Mouse (Mus musculus) neural tube, embryonic 13.5 days (tissue): ENCODE measurements around the gene Pde7b. TPM values are rescaled to one million over a fixed set of nuclear protein-coding genes. Genes with fewer than 3 reads are reported as not detected.
"Not testable (repeated sequence)": the region's sequence is repeated elsewhere in the genome, so short reads cannot be mapped to it uniquely, and the experiment has no call there.

Experiments
- ATAC-seq: fragments of 200-750 bp; cut with Nextera tagmentation; 2 replicates; pipeline ENCODE4 v1.8.0; 2017; ENCODE audit warnings: low read depth, mild to moderate bottlenecking, moderate TSS enrichment, moderate library complexity
- H3K27ac ChIP-seq: fragments of 300-500 bp; sonication (generic); replicated peaks from 2 replicates; pipeline ENCODE4 v1.5.1; 2015; ENCODE audit warnings: moderate library complexity, mild to moderate bottlenecking, inconsistent platforms
- H3K27me3 ChIP-seq: fragments of 300-500 bp; sonication (generic); 2 replicates; pipeline ENCODE4 v1.6.1; 2015; ENCODE audit warnings: mild to moderate bottlenecking, inconsistent platforms
- H3K36me3 ChIP-seq: fragments of 300-500 bp; sonication (generic); 2 replicates; pipeline ENCODE4 v1.6.1; 2015; ENCODE audit warnings: mild to moderate bottlenecking, inconsistent platforms
- H3K4me1 ChIP-seq: fragments of 300-500 bp; sonication (generic); replicated peaks from 2 replicates; pipeline ENCODE4 v1.6.1; 2015; ENCODE audit warnings: inconsistent platforms
- H3K4me2 ChIP-seq: fragments of 300-500 bp; sonication (generic); 2 replicates; pipeline ENCODE4 v1.6.1; 2015; ENCODE audit warnings: inconsistent platforms, mild to moderate bottlenecking, moderate library complexity
- H3K4me3 ChIP-seq: fragments of 300-500 bp; sonication (generic); 2 replicates; pipeline ENCODE4 v1.5.1; 2015; ENCODE audit warnings: mild to moderate bottlenecking, inconsistent platforms
- H3K9ac ChIP-seq: fragments of 300-500 bp; sonication (generic); 2 replicates; pipeline ENCODE4 v1.6.1; 2015; ENCODE audit warnings: moderate library complexity, mild to moderate bottlenecking, inconsistent platforms
- H3K9me3 ChIP-seq: fragments of 300-500 bp; sonication (generic); 2 replicates; pipeline ENCODE4 v1.6.1; 2016; ENCODE audit warnings: inconsistent platforms
- WGBS: fragments of 180-500 bp; shearing (Covaris S2); methylation state at CpG from one replicate; pipeline ENCODE4 v1.1.7; 2015; 5-methylcytosine and 5-hydroxymethylcytosine counted together
- polyA plus RNA-seq: library from polyadenylated mRNA; unstranded; fragments of >200 nt; fragmentation: Nextera tagmentation; extraction: Ambion mirVana; gene quantifications from 2 replicates; pipeline ENCODE4 v1.2.1, GENCODE M21; 2015

Gene Pde7b
- polyA plus RNA-seq, 1 experiment from 2014 or later, result 2.0 TPM

DNA sequence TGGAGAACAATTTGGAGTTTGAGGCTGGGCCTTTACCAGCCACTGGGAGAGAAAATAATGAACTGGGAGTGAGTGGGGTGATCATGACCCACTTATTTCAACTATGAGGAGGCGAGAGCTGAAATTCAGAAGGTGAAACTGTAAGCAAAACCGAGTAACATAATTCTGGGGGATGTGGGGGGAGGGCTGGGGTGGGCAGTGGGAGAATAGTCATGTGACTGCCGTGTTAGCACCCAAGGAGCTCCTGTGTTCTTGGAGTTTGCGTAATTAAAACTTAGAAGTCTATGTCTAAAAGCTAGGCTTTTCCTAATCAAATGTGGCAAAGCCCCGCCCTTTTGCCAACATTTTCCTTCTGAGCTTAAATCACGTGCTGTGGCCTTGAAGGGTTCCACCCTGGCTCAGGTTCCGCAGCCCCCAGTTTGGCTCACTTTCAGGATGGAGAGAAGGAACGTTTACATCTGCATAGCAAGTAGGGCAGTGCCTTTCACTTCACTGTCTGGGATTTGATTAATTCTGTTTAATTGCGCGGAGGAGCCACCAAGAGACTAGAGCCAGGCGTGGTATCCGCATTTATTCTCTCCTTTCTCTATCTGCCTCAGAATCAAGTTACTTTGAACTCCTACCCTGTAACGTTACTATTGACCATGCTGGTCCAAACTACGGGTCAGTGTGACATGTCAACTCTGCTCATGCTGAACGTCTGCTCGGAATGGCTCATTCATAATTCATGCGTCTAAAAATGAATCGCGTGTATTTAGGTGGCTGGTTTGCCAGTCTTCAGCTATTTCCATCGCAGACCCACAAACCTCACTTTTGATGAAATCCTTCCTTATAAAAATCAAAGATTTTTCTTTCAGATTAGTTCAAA lies 196.1 kb downstream of the Pde7b start:
- Histone ChIP-seq H3K4me1 (peaks cover 23% of the 10 kb centered on the region), H3K9ac (no peak overlapping the region), H3K36me3 (no peaks in the 10 kb centered on the region), H3K27me3 (no peaks in the 10 kb centered on the region), H3K4me2 (peak overlapping the region; percentile 31), H3K4me3 (no peak overlapping the region), H3K27ac (no peak overlapping the region; the same call in 1 of the 2 replicates), H3K9me3 (no peaks in the 10 kb centered on the region)
- peak; percentile 92 for ATAC-seq
- 52% methylated on average over 20 of the region's 20 CpGs for WGBS

DNA sequence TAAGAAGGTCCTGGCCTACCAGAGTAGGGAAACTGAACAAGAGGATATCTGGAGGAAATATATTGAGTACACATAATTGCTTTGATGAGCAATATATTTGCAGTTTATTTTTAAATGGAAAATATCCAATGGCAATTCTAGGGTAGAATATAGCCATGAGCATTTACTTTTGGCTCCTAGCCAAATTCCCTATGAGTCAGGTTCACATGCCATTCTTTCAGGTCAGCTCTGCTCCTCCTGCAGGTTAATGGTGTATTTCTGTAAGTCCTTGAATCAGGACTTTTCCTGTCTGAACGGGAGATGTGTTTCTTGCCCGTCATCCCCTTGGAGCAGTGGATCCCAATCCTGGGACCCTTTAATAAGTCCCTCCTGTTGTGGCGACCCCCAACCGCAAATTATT lies 197.1 kb downstream of the Pde7b start:
- Histone ChIP-seq H3K4me3 (no peak overlapping the region), H3K4me2 (no peak overlapping the region), H3K9ac (no peak overlapping the region), H3K27ac (no peak overlapping the region), H3K27me3 (no peaks in the 10 kb centered on the region), H3K36me3 (no peaks in the 10 kb centered on the region), H3K4me1 (peaks cover 23% of the 10 kb centered on the region), H3K9me3 (no peaks in the 10 kb centered on the region)
- 89% methylated on average over 4 of the region's 4 CpGs for WGBS
- no peak for ATAC-seq

DNA sequence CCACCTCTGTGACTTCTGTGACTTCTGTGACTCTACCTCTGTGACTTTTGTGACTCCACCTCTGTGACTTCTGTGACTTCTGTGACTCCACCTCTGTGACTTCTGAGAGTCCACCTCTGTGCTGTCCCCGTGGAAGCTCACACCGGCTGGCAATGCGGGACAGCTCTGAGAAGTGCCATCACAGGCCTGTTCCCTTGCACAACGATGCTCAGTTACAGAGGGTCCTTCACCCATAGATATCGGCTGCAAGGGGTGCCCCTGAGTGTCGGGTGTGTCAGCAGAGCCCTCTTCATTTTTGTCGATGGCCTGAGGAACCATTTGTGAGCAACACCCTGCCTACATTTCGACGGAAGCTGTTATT lies 206.4 kb downstream of the Pde7b start:
- 92% methylated on average over 9 of the region's 9 CpGs for WGBS
- Histone ChIP-seq H3K4me3 (no peak overlapping the region), H3K4me2 (no peak overlapping the region), H3K9me3 (no peaks in the 10 kb centered on the region), H3K36me3 (no peaks in the 10 kb centered on the region), H3K27me3 (no peaks in the 10 kb centered on the region), H3K27ac (no peak overlapping the region), H3K4me1 (no peaks in the 10 kb centered on the region), H3K9ac (no peak overlapping the region)
- no peak for ATAC-seq

DNA sequence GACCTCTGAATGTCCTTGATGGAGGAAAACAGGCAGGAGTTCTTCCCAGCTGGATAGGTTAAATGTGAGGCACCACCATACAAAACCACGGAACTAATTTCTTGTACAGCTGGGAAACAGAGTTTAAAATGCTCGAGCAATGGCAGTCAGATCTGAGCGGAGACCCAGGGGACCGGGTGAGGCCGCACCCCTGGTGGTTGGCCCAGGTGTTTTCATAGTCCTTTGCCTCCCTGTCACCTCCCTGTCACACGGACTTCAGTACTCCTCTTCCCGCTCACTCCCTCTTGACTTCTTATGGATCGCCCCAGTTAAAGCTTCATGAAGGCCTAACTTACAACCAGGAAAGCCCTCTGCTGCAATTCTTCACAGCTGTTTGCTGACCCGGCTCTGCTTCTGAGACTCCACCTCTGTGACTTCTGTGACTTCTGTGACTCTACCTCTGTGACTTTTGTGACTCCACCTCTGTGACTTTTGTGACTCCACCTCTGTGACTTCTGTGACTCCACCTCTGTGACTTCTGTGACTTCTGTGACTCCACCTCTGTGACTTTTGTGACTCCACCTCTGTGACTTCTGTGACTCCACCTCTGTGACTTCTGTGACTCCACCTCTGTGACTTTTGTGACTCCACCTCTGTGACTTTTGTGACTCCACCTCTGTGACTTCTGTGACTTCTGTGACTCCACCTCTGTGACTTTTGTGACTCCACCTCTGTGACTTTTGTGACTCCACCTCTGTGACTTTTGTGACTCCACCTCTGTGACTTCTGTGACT lies 206.9 kb downstream of the Pde7b start:
- not testable (repeated sequence) for H3K27me3 ChIP-seq, H3K4me2 ChIP-seq, H3K9me3 ChIP-seq, H3K36me3 ChIP-seq, H3K27ac ChIP-seq, ATAC-seq, H3K4me1 ChIP-seq, H3K4me3 ChIP-seq, H3K9ac ChIP-seq
- 69% methylated on average over 9 of the region's 9 CpGs for WGBS

DNA sequence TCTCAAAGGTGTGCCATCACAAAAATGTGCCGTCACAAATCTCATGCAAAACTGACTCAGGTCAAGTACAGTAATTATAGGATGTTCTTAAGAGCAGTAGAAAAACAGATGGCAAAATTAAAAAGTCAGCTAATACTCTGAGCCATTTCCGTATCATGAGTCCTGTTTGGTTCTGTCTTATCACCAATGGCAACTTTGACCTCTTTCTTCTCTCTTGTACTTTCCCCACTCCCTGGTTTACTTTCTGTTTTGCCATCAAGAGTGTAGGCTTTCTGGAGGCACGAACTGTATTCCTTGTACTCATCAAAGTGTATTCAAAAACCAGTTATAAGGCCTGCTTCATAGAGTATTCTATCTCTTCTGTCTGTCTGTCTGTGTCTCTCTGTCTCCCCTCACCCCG lies 211.0 kb downstream of the Pde7b start:
- WGBS, result 85% methylated on average over 4 of the region's 4 CpGs
- Histone ChIP-seq H3K9me3 (no peaks in the 10 kb centered on the region), H3K9ac (no peak overlapping the region), H3K36me3 (no peaks in the 10 kb centered on the region), H3K27ac (no peak overlapping the region), H3K27me3 (no peaks in the 10 kb centered on the region), H3K4me1 (no peaks in the 10 kb centered on the region), H3K4me2 (no peak overlapping the region), H3K4me3 (no peak overlapping the region)
- ATAC-seq, result no peak

DNA sequence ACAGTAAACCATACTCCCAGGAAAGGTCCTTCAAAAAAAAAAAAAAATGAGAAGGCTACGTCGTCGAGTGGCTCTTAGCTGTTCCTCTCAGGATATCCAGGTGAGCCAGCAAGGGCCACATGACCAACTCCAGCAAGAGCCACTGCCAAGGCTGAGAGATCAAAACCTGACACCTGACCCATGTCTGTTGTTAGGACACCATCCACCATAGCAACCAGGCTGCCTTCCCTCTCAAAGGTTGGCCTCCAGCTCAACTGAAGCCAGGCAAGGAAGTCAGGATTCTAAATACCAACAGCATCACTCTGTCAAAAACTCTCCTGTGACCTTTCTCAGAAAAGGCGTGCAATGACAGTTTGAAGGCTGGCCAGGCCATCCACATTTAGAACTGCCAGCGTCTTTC lies 211.4 kb downstream of the Pde7b start:
- Histone ChIP-seq H3K9ac (no peak overlapping the region), H3K27me3 (no peaks in the 10 kb centered on the region), H3K4me3 (no peak overlapping the region), H3K9me3 (no peaks in the 10 kb centered on the region), H3K36me3 (no peaks in the 10 kb centered on the region), H3K4me2 (no peak overlapping the region), H3K4me1 (no peaks in the 10 kb centered on the region), H3K27ac (no peak overlapping the region)
- ATAC-seq, result no peak
- 95% methylated on average over 5 of the region's 5 CpGs for WGBS

DNA sequence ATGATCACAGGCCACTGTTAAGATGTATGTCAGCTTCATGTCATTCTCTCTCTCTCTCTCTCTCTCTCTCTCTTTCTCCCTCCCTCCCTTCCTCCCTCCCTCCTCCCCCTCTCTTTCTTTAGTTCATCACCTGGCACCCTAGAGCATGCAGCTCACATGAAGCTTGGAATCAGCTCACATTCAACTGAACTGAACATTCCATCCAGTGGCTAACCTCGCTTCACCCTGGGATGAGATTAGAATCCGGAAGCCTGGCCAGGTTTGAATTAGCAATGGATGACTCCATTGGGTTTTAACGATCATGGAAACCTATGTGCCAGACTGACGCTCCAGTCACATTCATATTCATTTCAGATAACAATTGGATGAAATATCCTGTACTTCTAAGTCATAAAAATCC lies 215.1 kb downstream of the Pde7b start:
- no peak overlapping the region for H3K9ac ChIP-seq
- H3K4me3 ChIP-seq, result no peak overlapping the region
- no peaks in the 10 kb centered on the region for H3K36me3 ChIP-seq
- H3K27ac ChIP-seq, result no peak overlapping the region
- 86% methylated on average over 4 of the region's 4 CpGs for WGBS
- no peaks in the 10 kb centered on the region for H3K4me1 ChIP-seq
- no peaks in the 10 kb centered on the region for H3K27me3 ChIP-seq
- H3K4me2 ChIP-seq, result no peak overlapping the region
- H3K9me3 ChIP-seq, result no peaks in the 10 kb centered on the region
- no peak for ATAC-seq

DNA sequence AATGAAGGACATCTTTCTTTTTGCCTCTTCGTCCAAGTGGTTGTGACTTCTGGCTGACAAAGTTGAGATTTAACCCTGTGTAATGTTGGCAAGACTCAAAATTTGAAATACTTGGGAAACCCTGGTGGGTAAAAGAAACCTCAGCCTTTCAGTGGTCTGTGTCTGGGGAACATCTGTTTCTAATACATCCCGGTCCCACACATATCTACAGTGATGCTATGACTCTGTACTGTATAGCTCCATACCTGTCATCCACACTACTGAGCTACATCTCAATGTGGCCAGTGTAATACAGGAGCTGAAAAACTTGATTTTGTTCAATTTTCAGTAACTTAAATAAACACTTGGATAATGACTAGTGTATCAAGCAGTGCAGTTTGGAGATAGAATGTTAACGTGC lies 216.4 kb downstream of the Pde7b start:
- Histone ChIP-seq H3K4me1 (no peaks in the 10 kb centered on the region), H3K27ac (no peak overlapping the region), H3K27me3 (no peaks in the 10 kb centered on the region), H3K4me2 (no peak overlapping the region), H3K9me3 (no peaks in the 10 kb centered on the region), H3K9ac (no peak overlapping the region), H3K36me3 (no peaks in the 10 kb centered on the region), H3K4me3 (no peak overlapping the region)
- 85% methylated on average over 3 of the region's 3 CpGs for WGBS
- no peak for ATAC-seq

DNA sequence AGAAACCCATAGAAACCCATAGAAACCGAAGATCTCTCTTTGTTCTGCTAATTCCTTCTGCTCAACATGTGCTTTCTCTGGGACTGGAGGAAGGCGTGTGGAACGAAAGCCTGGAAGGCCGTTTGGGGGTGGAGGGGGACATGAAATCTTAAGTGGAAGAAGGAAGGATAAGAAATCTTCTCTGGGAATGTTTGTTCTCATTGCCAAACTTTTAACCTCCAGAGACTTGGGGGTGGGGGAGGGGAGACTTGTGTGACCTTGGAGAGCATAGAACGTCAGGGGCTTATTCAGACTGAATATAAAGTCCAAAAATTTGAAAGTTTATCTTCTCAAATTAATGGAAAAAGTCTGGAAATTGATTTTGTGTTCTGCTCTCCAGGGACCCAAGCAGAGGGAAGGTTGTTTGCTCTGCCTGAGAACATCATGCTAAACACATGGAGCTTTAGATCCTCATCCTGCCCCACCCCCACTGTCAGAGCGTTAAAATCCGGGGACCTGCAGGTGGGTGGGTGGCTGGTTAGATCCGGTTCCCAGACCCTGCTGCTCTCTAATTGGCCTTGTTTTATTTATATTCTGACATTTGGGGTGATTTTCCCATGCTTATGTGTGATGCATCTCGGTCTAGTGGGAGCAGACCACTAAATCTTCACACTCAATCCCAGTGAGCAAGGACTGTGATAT lies 217.0 kb downstream of the Pde7b start:
- H3K4me2 ChIP-seq, result no peak overlapping the region
- no peaks in the 10 kb centered on the region for H3K36me3 ChIP-seq
- H3K4me3 ChIP-seq, result no peak overlapping the region
- H3K27ac ChIP-seq, result no peak overlapping the region
- no peak overlapping the region for H3K9ac ChIP-seq
- 73% methylated on average over 9 of the region's 9 CpGs for WGBS
- no peaks in the 10 kb centered on the region for H3K27me3 ChIP-seq
- no peak for ATAC-seq
- H3K4me1 ChIP-seq, result no peaks in the 10 kb centered on the region
- no peaks in the 10 kb centered on the region for H3K9me3 ChIP-seq

DNA sequence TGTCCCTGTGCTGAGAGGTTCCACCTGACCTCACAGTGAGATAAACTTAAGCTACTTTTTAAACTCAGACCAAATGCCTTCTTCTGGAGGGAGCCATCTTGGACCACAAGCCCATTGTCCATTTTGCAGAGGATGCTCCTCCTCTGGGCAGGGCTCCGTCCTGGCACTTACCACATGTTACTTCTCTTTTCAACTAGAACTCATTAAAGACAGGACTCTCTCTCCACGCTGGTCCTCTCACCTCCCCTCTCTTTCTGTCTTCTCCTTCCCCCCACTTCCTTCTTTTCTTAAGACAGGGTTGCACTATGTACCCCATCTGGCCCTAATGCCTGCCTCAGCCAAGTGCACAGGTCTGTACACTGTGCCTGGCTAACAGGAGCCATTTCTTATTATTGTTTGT lies 217.8 kb downstream of the Pde7b start:
- H3K9me3 ChIP-seq, result no peaks in the 10 kb centered on the region
- H3K4me3 ChIP-seq, result no peak overlapping the region

DNA sequence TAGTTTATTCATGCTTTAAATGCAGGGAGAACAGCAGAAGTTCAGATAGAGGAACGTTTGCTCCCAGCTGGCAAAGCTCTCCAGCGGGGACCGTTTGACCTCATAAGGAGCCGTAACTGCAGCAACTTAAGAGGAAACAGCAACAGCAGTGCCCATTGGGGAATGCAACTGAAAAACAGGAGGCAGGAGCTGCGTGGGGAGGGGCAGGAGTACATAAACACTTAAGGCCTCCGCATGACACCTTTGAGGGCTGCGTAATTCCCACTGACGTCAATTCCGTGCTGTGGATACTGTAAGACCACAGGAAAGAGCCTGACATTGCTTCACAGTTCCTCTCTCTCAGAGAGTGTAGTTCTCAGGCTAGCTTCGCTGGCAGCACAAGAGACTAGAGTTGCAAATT lies 219.4 kb downstream of the Pde7b start:
- H3K36me3 ChIP-seq, result no peaks in the 10 kb centered on the region
- H3K4me3 ChIP-seq, result no peak overlapping the region
- no peaks in the 10 kb centered on the region for H3K27me3 ChIP-seq
- no peak overlapping the region for H3K4me2 ChIP-seq
- H3K9ac ChIP-seq, result no peak overlapping the region
- no peaks in the 10 kb centered on the region for H3K4me1 ChIP-seq
- no peaks in the 10 kb centered on the region for H3K9me3 ChIP-seq
- no peak for ATAC-seq
- WGBS, result 64% methylated on average over 10 of the region's 10 CpGs
- H3K27ac ChIP-seq, result no peak overlapping the region

More for the DNA sequence above, 217.8 kb downstream of the Pde7b start:
- ATAC-seq, result no peak
- 84% methylated on average over 2 of the region's 2 CpGs for WGBS
- Histone ChIP-seq H3K27ac (no peak overlapping the region), H3K9ac (no peak overlapping the region), H3K4me2 (no peak overlapping the region), H3K36me3 (no peaks in the 10 kb centered on the region), H3K4me1 (no peaks in the 10 kb centered on the region), H3K27me3 (no peaks in the 10 kb centered on the region)

DNA sequence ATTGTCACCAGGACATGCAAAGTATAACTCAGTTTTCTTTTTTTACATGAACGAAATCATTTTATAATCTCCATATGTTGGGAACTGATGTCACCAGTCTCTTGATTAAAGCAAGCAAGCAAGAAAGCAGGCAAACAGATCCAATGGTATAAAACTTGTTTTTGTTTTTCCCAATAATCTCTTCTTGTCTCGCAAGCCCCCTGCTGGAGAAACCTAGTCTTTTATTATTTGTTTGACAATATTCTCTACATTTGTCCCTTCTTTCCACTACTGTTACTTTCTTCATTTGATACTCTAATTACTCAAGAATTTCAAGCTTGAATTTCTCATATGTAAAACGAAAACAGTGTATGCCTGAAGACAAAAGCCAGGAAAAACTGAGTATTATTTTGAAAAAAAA lies 220.1 kb downstream of the Pde7b start:
- H3K9me3 ChIP-seq, result no peaks in the 10 kb centered on the region
- H3K4me2 ChIP-seq, result no peak overlapping the region
- no peak overlapping the region for H3K4me3 ChIP-seq
- no peak overlapping the region for H3K9ac ChIP-seq
- no peak overlapping the region for H3K27ac ChIP-seq
- no peaks in the 10 kb centered on the region for H3K4me1 ChIP-seq
- no peaks in the 10 kb centered on the region for H3K36me3 ChIP-seq
- no peak for ATAC-seq
- H3K27me3 ChIP-seq, result no peaks in the 10 kb centered on the region
- WGBS, result 92% methylated on average over 3 of the region's 3 CpGs
